Mouse (Mus musculus) intestine, embryonic 16.5 days (tissue): ENCODE measurements around the gene Skap1. TPM values are rescaled to one million over a fixed set of nuclear protein-coding genes. Genes with fewer than 3 reads are reported as not detected.

Source experiments
- ATAC-seq: fragments of 200-750 bp; cut with Nextera tagmentation; 2 replicates; pipeline ENCODE4 v1.8.0; 2017; ENCODE audit warnings: moderate TSS enrichment, moderate library complexity
- H3K27ac ChIP-seq: fragments of 300-500 bp; sonication (generic); 2 replicates; pipeline ENCODE4 v1.5.1; 2014; ENCODE audit warnings: mild to moderate bottlenecking, low read length
- H3K27me3 ChIP-seq: fragments of 300-500 bp; sonication (generic); replicated peaks from 2 replicates; pipeline ENCODE4 v1.6.1; 2014; ENCODE audit warnings: low read length, control low read depth, mixed read lengths; ENCODE audit not compliant: control insufficient read depth, insufficient read depth
- H3K36me3 ChIP-seq: fragments of 300-500 bp; sonication (generic); 2 replicates; pipeline ENCODE4 v1.6.1; 2014; ENCODE audit warnings: low read length, control low read depth; ENCODE audit not compliant: control insufficient read depth, insufficient read depth
- H3K4me1 ChIP-seq: fragments of 300-500 bp; sonication (generic); 2 replicates; pipeline ENCODE4 v1.6.1; 2014; ENCODE audit warnings: low read length, control low read depth, mixed read lengths; ENCODE audit not compliant: control insufficient read depth, insufficient read depth
- H3K4me2 ChIP-seq: fragments of 300-500 bp; sonication (generic); 2 replicates; pipeline ENCODE4 v1.6.1; 2014; ENCODE audit warnings: low read depth, low read length, control low read depth
- H3K4me3 ChIP-seq: fragments of 300-500 bp; sonication (generic); 2 replicates; pipeline ENCODE4 v1.5.1; 2014; ENCODE audit warnings: mild to moderate bottlenecking, low read length
- H3K9ac ChIP-seq: fragments of 300-500 bp; sonication (generic); 2 replicates; pipeline ENCODE4 v1.6.1; 2014; ENCODE audit warnings: low read depth, low read length
- H3K9me3 ChIP-seq: fragments of 300-500 bp; sonication (generic); 2 replicates; pipeline ENCODE4 v1.6.1; 2016; ENCODE audit warnings: low read length, control low read depth; ENCODE audit not compliant: control insufficient read depth
- WGBS: fragments of 180-500 bp; shearing (Covaris S2); extraction: QIAGEN DNeasy Blood & Tissue Kit; methylation state at CpG from one replicate; pipeline ENCODE4 v1.1.7; 2014; 5-methylcytosine and 5-hydroxymethylcytosine counted together
- polyA plus RNA-seq: library from polyadenylated mRNA; unstranded; fragments of >200 nt; fragmentation: Nextera tagmentation; extraction: Ambion mirVana; gene quantifications from 2 replicates; pipeline ENCODE4 v1.2.1, GENCODE M21; 2015

The Skap1 gene
- polyA plus RNA-seq, 1 experiment from 2014 or later = 0.88 TPM

DNA sequence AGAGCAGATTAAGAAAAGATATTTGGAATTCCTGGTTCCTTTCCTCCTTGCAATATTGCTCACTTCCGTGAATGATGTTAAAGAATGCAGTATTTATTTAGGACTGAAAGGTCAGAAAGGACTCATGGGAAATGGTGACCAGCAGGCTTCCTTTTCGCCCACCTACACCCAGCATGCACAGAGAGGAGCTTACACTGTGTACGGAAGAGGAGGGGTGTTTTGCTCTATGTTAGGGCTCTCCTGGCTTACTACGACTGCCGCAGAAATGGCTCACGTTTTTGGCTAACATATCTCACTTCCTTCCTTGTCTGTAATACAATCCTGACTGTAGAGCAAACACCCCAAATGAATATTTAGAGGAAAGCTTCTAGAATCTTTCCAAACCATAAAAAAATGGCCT, 139.9 kb downstream of the Skap1 start:
- peak; percentile 64; the same call in 1 of the 2 replicates for ATAC-seq
- Histone ChIP-seq H3K9ac (no peak overlapping the region), H3K36me3 (no peaks in the 10 kb centered on the region), H3K27ac (peak overlapping the region; percentile 47), H3K4me2 (no peak overlapping the region), H3K9me3 (no peaks in the 10 kb centered on the region), H3K4me1 (no peaks in the 10 kb centered on the region), H3K27me3 (no peaks in the 10 kb centered on the region), H3K4me3 (no peak overlapping the region)
- WGBS = 38% methylated on average over 6 of the region's 6 CpGs

DNA sequence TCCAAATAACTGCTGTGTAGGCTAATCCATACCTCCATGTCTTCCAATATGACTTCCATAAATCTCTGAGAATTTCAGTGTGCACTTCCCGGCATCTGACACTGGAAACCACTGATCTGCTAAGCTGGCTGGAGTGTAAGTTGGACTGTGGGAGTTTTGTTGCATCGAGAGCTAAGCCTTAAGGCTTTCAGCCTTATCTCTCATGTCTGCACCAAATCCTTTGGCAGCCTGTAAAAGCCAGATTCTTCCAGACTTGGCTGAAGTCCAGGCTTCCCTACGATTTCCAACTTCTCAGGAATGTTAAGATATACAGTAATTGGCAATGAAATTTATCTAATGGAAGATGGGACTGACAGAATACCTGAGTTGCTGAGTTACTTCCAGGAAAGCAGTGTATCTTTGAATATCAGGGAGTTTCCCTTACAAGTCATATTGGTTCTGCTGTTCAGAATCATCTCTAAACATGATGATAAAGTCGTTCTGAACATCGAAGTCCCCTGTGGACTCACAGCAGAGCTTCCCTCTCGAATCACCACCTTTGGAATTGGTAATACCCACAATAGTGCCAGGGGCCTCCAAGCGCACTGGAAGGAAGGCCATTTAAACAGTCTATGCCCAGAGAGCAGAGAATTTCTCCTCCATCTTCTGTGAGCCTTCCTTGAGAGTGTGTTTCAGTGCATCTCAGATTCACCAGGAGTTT, 140.5 kb downstream of the Skap1 start:
- no peaks in the 10 kb centered on the region for H3K9me3 ChIP-seq
- H3K4me3 ChIP-seq = no peak overlapping the region
- no peaks in the 10 kb centered on the region for H3K36me3 ChIP-seq
- H3K4me1 ChIP-seq = no peaks in the 10 kb centered on the region
- no peaks in the 10 kb centered on the region for H3K27me3 ChIP-seq
- H3K4me2 ChIP-seq = no peak overlapping the region
- ATAC-seq = no peak
- peak overlapping the region; percentile 47; the same call in 1 of the 2 replicates for H3K27ac ChIP-seq
- H3K9ac ChIP-seq = no peak overlapping the region
- WGBS = 35% methylated on average over 7 of the region's 7 CpGs

DNA sequence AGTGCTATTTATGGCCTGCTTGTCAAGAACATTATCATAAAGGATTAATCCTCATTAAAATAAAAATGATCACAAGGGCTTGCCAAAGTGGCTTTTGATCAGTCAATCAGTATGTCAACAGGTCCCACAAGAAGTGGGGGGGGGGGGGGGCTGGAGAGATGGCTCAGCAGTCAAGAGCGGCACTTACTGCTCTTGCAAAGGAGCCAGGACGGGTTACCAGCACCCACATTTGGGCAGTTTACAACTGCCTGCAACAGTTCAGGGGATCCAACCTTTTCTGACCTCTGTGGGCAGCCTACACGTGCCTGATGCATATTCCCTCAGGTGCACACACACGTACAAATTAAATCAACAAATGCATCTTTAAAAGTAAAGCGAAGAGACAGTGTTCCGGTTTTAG, 141.1 kb downstream of the Skap1 start:
- H3K4me3 ChIP-seq = no peak overlapping the region
- H3K36me3 ChIP-seq = no peaks in the 10 kb centered on the region
- no peaks in the 10 kb centered on the region for H3K9me3 ChIP-seq
- H3K27me3 ChIP-seq = no peaks in the 10 kb centered on the region
- WGBS = 73% methylated on average over 6 of the region's 6 CpGs
- H3K4me2 ChIP-seq = no peak overlapping the region
- no peaks in the 10 kb centered on the region for H3K4me1 ChIP-seq
- ATAC-seq = no peak
- no peak overlapping the region for H3K9ac ChIP-seq
- H3K27ac ChIP-seq = no peak overlapping the region

DNA sequence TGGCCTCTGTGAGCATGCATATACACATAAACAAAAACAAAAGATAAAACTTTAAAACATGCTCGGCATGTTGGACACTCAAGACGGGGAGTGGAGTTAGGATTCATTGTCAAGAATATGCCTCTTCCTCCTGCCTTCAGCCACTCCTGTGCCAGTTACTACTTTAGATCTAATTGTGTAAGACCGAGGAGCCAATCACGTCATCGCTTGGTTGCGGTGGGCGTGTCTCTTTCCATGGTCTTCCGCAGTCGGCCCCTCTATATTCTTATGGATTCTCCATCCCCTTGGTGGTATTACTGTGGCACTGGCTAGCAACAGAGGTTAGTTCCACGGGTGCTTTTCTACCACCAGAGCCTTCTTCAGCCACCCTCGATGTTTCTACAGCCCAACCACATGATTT, 148.2 kb downstream of the Skap1 start:
- no peaks in the 10 kb centered on the region for H3K9me3 ChIP-seq
- 84% methylated on average over 11 of the region's 11 CpGs for WGBS
- no peaks in the 10 kb centered on the region for H3K36me3 ChIP-seq
- no peak for ATAC-seq
- no peak overlapping the region for H3K4me2 ChIP-seq
- no peak overlapping the region for H3K9ac ChIP-seq
- no peak overlapping the region for H3K27ac ChIP-seq
- H3K27me3 ChIP-seq = no peaks in the 10 kb centered on the region
- H3K4me3 ChIP-seq = no peak overlapping the region
- H3K4me1 ChIP-seq = no peaks in the 10 kb centered on the region

DNA sequence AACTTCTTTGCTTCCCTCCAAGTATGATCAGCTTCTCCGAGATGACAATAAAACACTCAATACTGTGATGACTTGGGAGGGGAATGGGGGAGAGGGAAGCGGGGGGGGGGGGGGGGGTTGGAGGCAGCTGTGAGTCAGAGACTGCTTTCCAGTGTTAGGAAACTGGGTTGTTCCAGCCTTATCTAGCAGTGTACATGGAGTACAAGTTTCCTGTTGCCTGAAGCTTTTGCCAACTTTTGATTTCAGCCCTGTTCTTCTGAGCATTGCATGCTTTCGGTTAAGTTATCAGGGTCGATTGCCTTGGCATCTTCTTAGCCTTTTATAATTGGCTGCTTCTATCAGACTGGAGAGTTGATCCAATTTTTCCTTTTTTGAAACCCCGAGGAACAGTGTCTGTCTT, 152.4 kb downstream of the Skap1 start:
- H3K4me3 ChIP-seq = no peak overlapping the region
- no peaks in the 10 kb centered on the region for H3K9me3 ChIP-seq
- H3K4me2 ChIP-seq = no peak overlapping the region
- H3K27me3 ChIP-seq = no peaks in the 10 kb centered on the region
- H3K27ac ChIP-seq = no peak overlapping the region
- no peak overlapping the region for H3K9ac ChIP-seq
- no peak for ATAC-seq
- WGBS = 54% methylated on average over 4 of the region's 5 CpGs
- 0 out of 2 replicates have a peak, but pooled peaks cover 4% of the 10 kb centered on the region for H3K4me1 ChIP-seq
- H3K36me3 ChIP-seq = no peaks in the 10 kb centered on the region

DNA sequence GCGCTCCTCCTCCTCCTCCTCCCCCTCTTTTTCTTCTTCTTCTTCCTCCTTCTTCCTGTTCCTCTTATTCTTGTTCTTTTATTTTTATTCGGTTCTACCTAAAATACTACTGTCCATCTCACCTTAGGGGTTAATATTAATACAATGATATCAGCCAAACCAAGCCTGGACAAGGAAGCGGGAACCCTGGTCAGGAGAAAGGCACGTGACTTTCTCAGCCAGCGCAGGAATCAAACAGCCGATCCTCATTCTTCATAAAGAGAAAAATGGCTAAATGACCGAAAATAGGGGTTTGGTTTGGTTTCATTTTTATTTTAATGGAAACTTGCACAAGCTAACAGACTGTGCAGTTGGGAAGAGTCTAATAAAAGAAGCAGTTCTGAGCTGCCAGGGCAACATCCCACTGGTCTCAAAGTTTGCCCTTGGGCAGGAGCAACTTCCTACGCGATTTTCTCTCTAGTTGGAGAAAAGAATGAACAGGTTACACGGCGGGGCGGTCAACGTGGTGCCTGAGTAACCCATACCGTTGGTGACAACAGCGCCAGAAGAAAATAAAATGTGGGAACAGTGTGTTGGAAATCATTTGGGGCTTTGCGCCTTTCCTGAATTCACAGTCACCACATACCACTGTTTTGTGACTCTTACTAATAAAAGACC, 154.5 kb downstream of the Skap1 start:
- Histone ChIP-seq H3K4me2 (no peak overlapping the region), H3K9ac (no peak overlapping the region), H3K27ac (no peak overlapping the region; the same call in 1 of the 2 replicates), H3K4me1 (0 out of 2 replicates have a peak, but pooled peaks cover 4% of the 10 kb centered on the region), H3K27me3 (no peaks in the 10 kb centered on the region), H3K36me3 (no peaks in the 10 kb centered on the region), H3K4me3 (no peak overlapping the region), H3K9me3 (no peaks in the 10 kb centered on the region)
- ATAC-seq = no peak
- 72% methylated on average over 16 of the region's 16 CpGs for WGBS

DNA sequence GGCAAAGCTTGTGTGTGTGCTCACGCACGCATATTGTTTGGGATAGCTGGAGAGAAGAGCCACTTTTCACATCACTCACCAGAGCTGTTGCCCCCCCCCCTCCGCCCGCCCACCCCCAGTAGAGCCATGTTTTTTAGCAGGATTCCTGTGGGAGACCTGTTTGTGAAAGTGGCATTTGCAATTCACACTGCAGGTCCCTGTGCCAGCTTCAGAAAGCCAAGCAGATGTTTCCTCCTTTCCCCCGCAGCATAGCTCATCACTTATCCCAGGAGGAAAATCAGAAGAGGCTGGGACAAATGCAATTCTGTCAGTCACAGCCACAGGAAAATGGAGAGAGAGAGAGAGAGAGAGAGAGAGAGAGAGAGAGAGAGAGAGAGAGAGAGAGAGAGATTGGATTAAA, 155.2 kb downstream of the Skap1 start:
- 44% methylated on average over 5 of the region's 5 CpGs for WGBS
- no peak overlapping the region for H3K4me3 ChIP-seq
- ATAC-seq = no peak

DNA sequence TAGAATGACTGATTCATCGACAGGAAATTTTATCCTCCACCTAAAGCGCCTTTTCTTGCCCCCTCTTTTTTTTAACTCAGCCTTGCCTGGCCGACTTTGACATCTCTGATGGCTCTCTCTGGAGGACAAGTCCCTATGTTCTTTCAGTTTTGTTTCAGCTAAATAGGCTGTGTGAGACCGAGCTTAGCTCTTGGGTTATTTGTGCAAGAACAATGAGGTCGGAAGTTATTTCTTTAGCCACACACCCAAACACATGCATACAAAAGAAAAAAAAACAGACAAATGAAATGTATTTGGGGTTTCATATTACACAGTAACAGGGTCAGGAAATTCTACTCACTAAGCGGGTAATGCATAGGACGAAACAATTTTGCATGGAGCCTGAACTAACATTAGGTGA, 155.6 kb downstream of the Skap1 start:
- Histone ChIP-seq H3K4me2 (no peak overlapping the region), H3K27ac (peak overlapping the region; percentile 27; the same call in 1 of the 2 replicates), H3K4me3 (no peak overlapping the region), H3K36me3 (no peaks in the 10 kb centered on the region), H3K9me3 (no peaks in the 10 kb centered on the region), H3K4me1 (0 out of 2 replicates have a peak, but pooled peaks cover 4% of the 10 kb centered on the region), H3K27me3 (no peaks in the 10 kb centered on the region), H3K9ac (no peak overlapping the region)
- WGBS = 58% methylated on average over 7 of the region's 7 CpGs
- ATAC-seq = no peak

More for the DNA sequence above, 155.2 kb downstream of the Skap1 start:
- Histone ChIP-seq H3K36me3 (no peaks in the 10 kb centered on the region), H3K27ac (peak overlapping the region; percentile 27), H3K4me1 (0 out of 2 replicates have a peak, but pooled peaks cover 4% of the 10 kb centered on the region), H3K9me3 (no peaks in the 10 kb centered on the region), H3K27me3 (no peaks in the 10 kb centered on the region), H3K4me2 (no peak overlapping the region), H3K9ac (no peak overlapping the region)

DNA sequence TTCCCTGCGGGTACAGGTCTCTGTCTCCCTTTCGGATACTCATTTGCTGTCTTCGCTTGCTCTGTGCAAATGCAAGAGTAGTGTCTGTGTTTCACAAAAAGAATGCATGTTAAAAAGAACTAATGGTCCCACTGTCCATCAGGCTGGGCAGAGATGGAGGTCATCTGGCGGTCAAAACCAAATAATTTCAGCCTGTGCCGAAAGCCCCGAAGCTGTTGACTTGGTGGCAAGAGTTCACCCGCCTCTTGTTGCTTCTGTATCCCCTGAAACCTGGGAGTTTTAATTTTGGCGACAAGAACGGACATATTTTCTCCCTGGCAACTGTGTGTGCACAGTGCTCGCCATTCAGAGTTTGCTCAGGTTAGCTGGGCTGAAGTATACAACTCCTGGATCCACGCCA, 156.3 kb downstream of the Skap1 start:
- no peak for ATAC-seq
- Histone ChIP-seq H3K36me3 (no peaks in the 10 kb centered on the region), H3K9me3 (no peaks in the 10 kb centered on the region), H3K4me1 (0 out of 2 replicates have a peak, but pooled peaks cover 4% of the 10 kb centered on the region), H3K4me3 (no peak overlapping the region), H3K27ac (0 out of 2 replicates have a peak overlapping the region, but pooled peaks have one; percentile 27), H3K4me2 (no peak overlapping the region), H3K9ac (no peak overlapping the region), H3K27me3 (no peaks in the 10 kb centered on the region)
- 50% methylated on average over 11 of the region's 11 CpGs for WGBS
